Mouse (Mus musculus) layer of hippocampus, adult 9-10 months (tissue): ENCODE measurements around the gene Fars2.
"Not testable (repeated sequence)": the region's sequence is repeated elsewhere in the genome, so short reads cannot be mapped to it uniquely, and the experiment has no call there.

Experiments used
- DNase-seq: peaks from one replicate; pipeline ENCODE4 v3.0.0; 2022; ENCODE audit warnings: low spot score

Fars2 gene

GRCm38 (mm10) chr13:36294503-36294902 lies 177.3 kb downstream of the Fars2 start:
- DNase-seq, result no peak

GRCm38 (mm10) chr13:36295848-36296247 lies 178.6 kb downstream of the Fars2 start:
- DNase-seq, result no peak

GRCm38 (mm10) chr13:36296574-36296973 lies 179.4 kb downstream of the Fars2 start:
- no peak for DNase-seq

GRCm38 (mm10) chr13:36297950-36298781 lies 181.0 kb downstream of the Fars2 start:
- DNase-seq, result no peak

GRCm38 (mm10) chr13:36298782-36299031 lies 181.5 kb downstream of the Fars2 start:
- no peak for DNase-seq

GRCm38 (mm10) chr13:36302770-36303169 lies 185.6 kb downstream of the Fars2 start:
- DNase-seq, result no peak

- no peak for DNase-seq
Observed at GRCm38 (mm10) chr13:36305306-36305705, 188.1 kb downstream of the Fars2 start.

- DNase-seq, result no peak
Observed at GRCm38 (mm10) chr13:36307386-36307785, 190.2 kb downstream of the Fars2 start.

- no peak for DNase-seq
Observed at GRCm38 (mm10) chr13:36309160-36309559, 191.9 kb downstream of the Fars2 start.

- DNase-seq, result no peak
Observed at GRCm38 (mm10) chr13:36314218-36314617, 197.0 kb downstream of the Fars2 start.

GRCm38 (mm10) chr13:36314860-36315800 lies 197.9 kb downstream of the Fars2 start:
- no peak for DNase-seq

GRCm38 (mm10) chr13:36317824-36318223 lies 200.6 kb downstream of the Fars2 start:
- no peak for DNase-seq

GRCm38 (mm10) chr13:36324624-36325023 lies 207.4 kb downstream of the Fars2 start:
- DNase-seq, result no peak

GRCm38 (mm10) chr13:36326539-36326938 lies 209.3 kb downstream of the Fars2 start:
- DNase-seq, result no peak

- no peak for DNase-seq
Observed at GRCm38 (mm10) chr13:36329871-36330270, 212.7 kb downstream of the Fars2 start.

GRCm38 (mm10) chr13:36330542-36330941 lies 213.3 kb downstream of the Fars2 start:
- no peak for DNase-seq

- no peak for DNase-seq
Observed at GRCm38 (mm10) chr13:36334748-36335147, 217.5 kb downstream of the Fars2 start.

GRCm38 (mm10) chr13:36351529-36351928 lies 234.3 kb downstream of the Fars2 start:
- no peak for DNase-seq

- no peak for DNase-seq
Observed at GRCm38 (mm10) chr13:36357469-36357868, 240.3 kb downstream of the Fars2 start.

GRCm38 (mm10) chr13:36361419-36361818 lies 244.2 kb downstream of the Fars2 start:
- DNase-seq, result no peak

- DNase-seq, result not testable (repeated sequence)
Observed at GRCm38 (mm10) chr13:36365719-36366118, 248.5 kb downstream of the Fars2 start.

GRCm38 (mm10) chr13:36366304-36366703 lies 249.1 kb downstream of the Fars2 start:
- no peak for DNase-seq
